Mouse (Mus musculus) embryonic facial prominence, embryonic 13.5 days (tissue): ENCODE measurements at regions not wholly inside any gene's neighbourhood (a gene's known extent, or its start where the extent isn't known, plus 50 kb on each side); places are given as distances from the start of the nearest gene placed in this dataset.

Experiments used
- ATAC-seq: fragments of 200-750 bp; cut with Nextera tagmentation; 2 replicates; pipeline ENCODE4 v1.8.0; 2017; ENCODE audit warnings: low read depth; ENCODE audit not compliant: insufficient number of reproducible peaks, insufficient read depth, low FRiP score, low TSS enrichment
- H3K27ac ChIP-seq: fragments of 300-500 bp; sonication (generic); 2 replicates; pipeline ENCODE4 v1.5.1; 2015; ENCODE audit warnings: moderate library complexity, mild to moderate bottlenecking, inconsistent platforms
- H3K27me3 ChIP-seq: fragments of 300-500 bp; sonication (generic); 2 replicates; pipeline ENCODE4 v1.6.1; 2015; ENCODE audit warnings: mild to moderate bottlenecking, inconsistent platforms
- H3K36me3 ChIP-seq: fragments of 300-500 bp; sonication (generic); 2 replicates; pipeline ENCODE4 v1.6.1; 2015; ENCODE audit warnings: mild to moderate bottlenecking, inconsistent platforms
- H3K4me1 ChIP-seq: fragments of 300-500 bp; sonication (generic); 2 replicates; pipeline ENCODE4 v1.6.1; 2015; ENCODE audit warnings: inconsistent platforms
- H3K4me2 ChIP-seq: fragments of 300-500 bp; sonication (generic); 2 replicates; pipeline ENCODE4 v1.6.1; 2015; ENCODE audit warnings: moderate library complexity, mild to moderate bottlenecking, inconsistent platforms
- H3K4me3 ChIP-seq: fragments of 300-500 bp; sonication (generic); 2 replicates; pipeline ENCODE4 v1.5.1; 2015; ENCODE audit warnings: mild to moderate bottlenecking, inconsistent platforms
- H3K9ac ChIP-seq: fragments of 300-500 bp; sonication (generic); 2 replicates; pipeline ENCODE4 v1.6.1; 2015; ENCODE audit warnings: mild to moderate bottlenecking, inconsistent platforms
- H3K9me3 ChIP-seq: fragments of 300-500 bp; sonication (generic); 2 replicates; pipeline ENCODE4 v1.6.1; 2016; ENCODE audit warnings: inconsistent platforms
- WGBS: fragments of 180-500 bp; shearing (Covaris S2); methylation state at CpG from one replicate; pipeline ENCODE4 v1.1.7; 2015; ENCODE audit warnings: mixed read lengths; 5-methylcytosine and 5-hydroxymethylcytosine counted together

DNA sequence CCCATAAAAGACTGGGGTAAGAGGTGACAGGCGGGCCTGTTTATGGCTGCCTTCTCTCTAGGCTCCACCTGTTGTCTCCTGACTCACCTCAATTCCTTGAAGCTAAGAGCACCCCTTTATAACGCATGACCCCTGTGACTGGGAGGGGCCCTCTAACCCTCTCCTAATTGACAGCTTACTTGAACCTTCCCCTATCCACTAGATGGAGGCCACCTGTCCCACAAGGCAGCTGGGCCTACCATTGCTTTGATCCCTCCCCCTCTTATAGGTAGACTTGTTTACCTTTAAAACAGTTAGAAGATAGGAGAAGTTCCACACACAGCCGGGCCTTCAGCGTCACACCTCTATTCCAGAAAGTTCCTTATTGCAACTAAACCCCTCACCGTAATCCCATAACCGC is 346.1 kb downstream of the Wdr11 start:
- no peaks in the 10 kb centered on the region for H3K9me3 ChIP-seq
- H3K4me1 ChIP-seq: 0 out of 2 replicates have a peak, but pooled peaks cover 3% of the 10 kb centered on the region
- H3K4me2 ChIP-seq: no peak overlapping the region
- H3K4me3 ChIP-seq: no peak overlapping the region
- no peaks in the 10 kb centered on the region for H3K36me3 ChIP-seq
- no peak overlapping the region for H3K9ac ChIP-seq
- no peak overlapping the region for H3K27ac ChIP-seq
- H3K27me3 ChIP-seq: no peaks in the 10 kb centered on the region
- 91% methylated on average over 6 of the region's 6 CpGs for WGBS
- ATAC-seq: no peak

DNA sequence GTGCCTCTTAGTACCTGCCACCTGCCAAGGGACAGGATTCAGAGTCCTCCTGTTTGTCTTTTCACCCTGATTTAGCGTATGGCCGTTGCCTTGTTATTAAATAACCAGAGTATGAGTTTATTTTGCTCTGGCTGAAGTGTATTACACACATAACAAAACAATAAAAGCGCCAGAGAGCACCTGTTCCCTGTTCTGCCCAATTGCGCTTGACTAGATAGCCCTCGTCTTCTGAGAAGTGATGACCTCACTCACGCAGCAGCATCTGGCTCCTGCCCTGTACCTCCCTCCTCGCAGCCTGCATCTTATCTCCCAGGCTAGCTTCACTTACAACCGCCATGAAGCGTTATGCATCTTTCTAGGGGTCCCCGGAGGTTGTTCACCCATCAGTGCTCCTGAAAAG is 346.5 kb downstream of the Wdr11 start:
- Histone ChIP-seq H3K4me3 (no peak overlapping the region), H3K27me3 (no peaks in the 10 kb centered on the region), H3K4me2 (no peak overlapping the region), H3K36me3 (no peaks in the 10 kb centered on the region), H3K9ac (no peak overlapping the region), H3K4me1 (0 out of 2 replicates have a peak, but pooled peaks cover 3% of the 10 kb centered on the region), H3K9me3 (no peaks in the 10 kb centered on the region), H3K27ac (no peak overlapping the region)
- 89% methylated on average over 10 of the region's 10 CpGs for WGBS
- no peak for ATAC-seq

- WGBS: 86% methylated on average over 5 of the region's 5 CpGs
- Histone ChIP-seq H3K27ac (no peak overlapping the region), H3K4me2 (no peak overlapping the region), H3K9ac (no peak overlapping the region), H3K4me3 (no peak overlapping the region), H3K27me3 (no peaks in the 10 kb centered on the region), H3K4me1 (peaks cover 3% of the 10 kb centered on the region; the same call in 1 of the 2 replicates), H3K9me3 (no peaks in the 10 kb centered on the region), H3K36me3 (no peaks in the 10 kb centered on the region)
- no peak for ATAC-seq
These were observed 347.6 kb downstream of the Wdr11 start for GRCm38 (mm10) chr7:129939266-129939665.

DNA sequence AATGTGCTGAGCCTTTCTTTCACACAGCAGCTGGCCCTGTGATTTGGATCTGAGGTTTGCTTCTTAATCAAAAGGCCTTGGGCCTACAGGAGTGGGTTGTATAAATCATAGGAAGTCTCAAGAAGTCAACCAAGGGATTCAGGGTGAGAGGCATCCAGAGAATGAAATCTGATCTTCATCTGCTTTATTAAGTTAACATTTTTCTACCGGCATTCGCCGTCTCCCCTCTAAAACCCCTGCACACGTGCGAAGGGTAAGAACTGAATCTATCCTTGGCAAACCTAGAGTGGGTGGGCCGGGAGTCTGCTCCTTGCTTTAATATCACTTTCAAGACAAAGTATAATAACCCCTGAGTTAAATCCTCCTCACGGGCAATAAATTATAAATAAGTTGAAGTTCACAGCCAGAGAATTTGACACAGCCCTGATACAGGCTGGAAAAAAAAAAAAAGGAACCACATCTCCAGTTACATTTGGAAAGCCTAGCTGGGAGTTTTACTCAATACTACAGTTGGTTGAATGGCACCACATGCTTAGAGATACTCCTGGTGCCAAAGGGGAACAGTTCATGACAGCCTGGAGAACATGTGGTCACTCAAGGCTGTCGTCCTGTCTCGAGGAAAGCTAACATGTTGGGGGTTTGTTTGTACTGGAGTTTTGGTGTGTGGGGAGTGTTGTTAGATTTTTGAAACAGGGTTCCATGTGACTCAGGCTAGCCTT is 349.8 kb downstream of the Wdr11 start:
- no peak overlapping the region for H3K27ac ChIP-seq
- ATAC-seq: no peak
- 20% methylated on average over 9 of the region's 9 CpGs for WGBS
- no peaks in the 10 kb centered on the region for H3K27me3 ChIP-seq
- H3K4me2 ChIP-seq: no peak overlapping the region
- no peaks in the 10 kb centered on the region for H3K9me3 ChIP-seq
- H3K9ac ChIP-seq: no peak overlapping the region
- no peak overlapping the region for H3K4me3 ChIP-seq
- no peaks in the 10 kb centered on the region for H3K36me3 ChIP-seq
- H3K4me1 ChIP-seq: peaks cover 3% of the 10 kb centered on the region; the same call in 1 of the 2 replicates

GRCm38 (mm10) chr7:129948613-129949110 is 357.0 kb downstream of the Wdr11 start:
- no peak overlapping the region for H3K4me3 ChIP-seq
- H3K9ac ChIP-seq: no peak overlapping the region
- peak overlapping the region; percentile 88 for H3K27ac ChIP-seq
- H3K36me3 ChIP-seq: no peaks in the 10 kb centered on the region
- no peaks in the 10 kb centered on the region for H3K9me3 ChIP-seq
- no peak for ATAC-seq
- peaks cover 15% of the 10 kb centered on the region for H3K4me1 ChIP-seq
- H3K27me3 ChIP-seq: no peaks in the 10 kb centered on the region
- 67% methylated on average over 8 of the region's 8 CpGs for WGBS
- no peak overlapping the region for H3K4me2 ChIP-seq

DNA sequence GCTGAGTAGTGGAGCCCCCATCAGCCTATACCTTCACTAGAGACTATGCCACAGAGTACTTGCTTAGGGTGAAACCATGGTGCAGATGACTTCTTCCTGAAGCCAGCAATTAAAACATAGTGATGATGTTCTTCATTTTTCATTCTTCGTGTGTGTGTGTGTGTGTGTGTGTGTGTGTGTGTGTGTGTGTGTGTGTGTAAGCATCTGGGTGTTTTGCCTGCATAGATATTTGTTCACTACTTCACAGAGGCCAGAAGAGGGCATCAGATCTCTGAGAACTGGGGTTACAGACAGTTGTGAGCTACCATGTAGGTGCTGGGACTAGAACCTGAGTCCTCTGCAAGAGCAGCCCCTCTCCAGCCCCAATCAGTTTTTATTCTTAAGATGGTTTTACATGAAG is 358.8 kb downstream of the Wdr11 start:
- Histone ChIP-seq H3K4me2 (no peak overlapping the region), H3K36me3 (no peaks in the 10 kb centered on the region), H3K27ac (peak overlapping the region; percentile 88), H3K4me1 (peaks cover 15% of the 10 kb centered on the region), H3K9ac (no peak overlapping the region), H3K4me3 (no peak overlapping the region), H3K27me3 (no peaks in the 10 kb centered on the region), H3K9me3 (no peaks in the 10 kb centered on the region)
- ATAC-seq: no peak
- 100% methylated on average over 1 of the region's 1 CpGs for WGBS

DNA sequence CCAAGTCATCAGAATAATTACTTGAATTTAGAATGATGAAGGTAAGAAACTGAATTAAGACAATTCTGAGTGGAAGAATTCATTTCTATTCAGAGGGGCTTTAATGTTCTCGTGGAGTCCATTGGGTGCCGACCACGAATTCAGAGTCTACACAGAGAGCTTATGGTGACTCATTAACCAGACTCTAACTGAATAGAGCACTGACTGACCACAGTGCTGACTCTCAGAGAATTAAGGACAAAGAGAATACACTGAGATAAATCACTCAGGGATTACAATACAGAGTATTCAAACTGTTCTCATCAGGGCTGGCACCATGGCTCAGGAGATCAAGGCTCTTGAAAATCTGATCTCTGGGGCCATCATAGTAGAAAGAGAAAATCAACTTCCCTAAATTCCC is 366.7 kb downstream of the Wdr11 start:
- no peaks in the 10 kb centered on the region for H3K36me3 ChIP-seq
- ATAC-seq: no peak
- no peaks in the 10 kb centered on the region for H3K9me3 ChIP-seq
- no peak overlapping the region for H3K4me3 ChIP-seq
- H3K9ac ChIP-seq: no peak overlapping the region
- no peak overlapping the region for H3K4me2 ChIP-seq
- WGBS: 83% methylated on average over 3 of the region's 3 CpGs
- no peaks in the 10 kb centered on the region for H3K27me3 ChIP-seq
- H3K27ac ChIP-seq: no peak overlapping the region
- peaks cover 19% of the 10 kb centered on the region for H3K4me1 ChIP-seq

GRCm38 (mm10) chr7:129962575-129962974 is 370.9 kb downstream of the Wdr11 start:
- H3K9me3 ChIP-seq: no peaks in the 10 kb centered on the region
- H3K9ac ChIP-seq: no peak overlapping the region
- peak overlapping the region; percentile 63 for H3K27ac ChIP-seq
- no peaks in the 10 kb centered on the region for H3K36me3 ChIP-seq
- no peak for ATAC-seq
- no peaks in the 10 kb centered on the region for H3K27me3 ChIP-seq
- peak overlapping the region; percentile 44 for H3K4me2 ChIP-seq
- peaks cover 34% of the 10 kb centered on the region for H3K4me1 ChIP-seq
- H3K4me3 ChIP-seq: no peak overlapping the region
- WGBS: 20% methylated on average over 12 of the region's 12 CpGs

DNA sequence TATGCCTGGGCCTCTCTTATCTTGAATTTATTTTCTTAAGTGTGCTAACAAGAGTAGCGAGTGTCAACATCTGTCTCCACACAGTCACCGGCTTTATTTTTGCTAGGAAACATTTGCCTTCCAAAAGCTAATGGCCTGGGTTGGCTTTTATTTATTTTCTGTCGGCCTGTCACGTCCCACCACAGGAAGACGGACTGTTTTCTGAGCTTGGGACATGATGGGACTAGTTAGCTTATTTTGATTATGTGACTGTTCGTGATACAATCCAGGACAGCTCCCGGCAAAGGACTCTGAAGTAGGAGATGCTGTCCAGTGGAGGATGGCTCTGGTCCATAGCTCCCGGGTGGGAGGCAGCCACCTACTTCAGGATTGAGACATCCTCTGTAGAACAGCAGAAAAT is 372.5 kb downstream of the Wdr11 start:
- no peak for ATAC-seq
- Histone ChIP-seq H3K9ac (no peak overlapping the region), H3K27ac (0 out of 2 replicates have a peak overlapping the region, but pooled peaks have one; percentile 23)

GRCm38 (mm10) chr7:129965281-129966051 is 373.8 kb downstream of the Wdr11 start:
- no peaks in the 10 kb centered on the region for H3K27me3 ChIP-seq
- ATAC-seq: no peak
- no peak overlapping the region; the same call in 1 of the 2 replicates for H3K27ac ChIP-seq
- H3K36me3 ChIP-seq: no peaks in the 10 kb centered on the region
- H3K9me3 ChIP-seq: no peaks in the 10 kb centered on the region
- no peak overlapping the region for H3K4me3 ChIP-seq
- WGBS: 64% methylated on average over 9 of the region's 9 CpGs
- no peak overlapping the region for H3K4me2 ChIP-seq
- no peak overlapping the region for H3K9ac ChIP-seq
- peaks cover 34% of the 10 kb centered on the region for H3K4me1 ChIP-seq

More for the DNA sequence above, 372.5 kb downstream of the Wdr11 start:
- Histone ChIP-seq H3K4me2 (no peak overlapping the region), H3K9me3 (no peaks in the 10 kb centered on the region), H3K4me1 (peaks cover 34% of the 10 kb centered on the region), H3K4me3 (no peak overlapping the region), H3K36me3 (no peaks in the 10 kb centered on the region), H3K27me3 (no peaks in the 10 kb centered on the region)
- WGBS: 62% methylated on average over 8 of the region's 8 CpGs

- no peak overlapping the region for H3K27ac ChIP-seq
- WGBS: 95% methylated on average over 2 of the region's 2 CpGs
- no peaks in the 10 kb centered on the region for H3K27me3 ChIP-seq
- ATAC-seq: no peak
- H3K4me2 ChIP-seq: no peak overlapping the region
- H3K4me3 ChIP-seq: no peak overlapping the region
- no peaks in the 10 kb centered on the region for H3K9me3 ChIP-seq
- peaks cover 25% of the 10 kb centered on the region for H3K4me1 ChIP-seq
- H3K36me3 ChIP-seq: no peaks in the 10 kb centered on the region
- no peak overlapping the region for H3K9ac ChIP-seq
These were observed 375.1 kb downstream of the Wdr11 start for GRCm38 (mm10) chr7:129966771-129967170.

DNA sequence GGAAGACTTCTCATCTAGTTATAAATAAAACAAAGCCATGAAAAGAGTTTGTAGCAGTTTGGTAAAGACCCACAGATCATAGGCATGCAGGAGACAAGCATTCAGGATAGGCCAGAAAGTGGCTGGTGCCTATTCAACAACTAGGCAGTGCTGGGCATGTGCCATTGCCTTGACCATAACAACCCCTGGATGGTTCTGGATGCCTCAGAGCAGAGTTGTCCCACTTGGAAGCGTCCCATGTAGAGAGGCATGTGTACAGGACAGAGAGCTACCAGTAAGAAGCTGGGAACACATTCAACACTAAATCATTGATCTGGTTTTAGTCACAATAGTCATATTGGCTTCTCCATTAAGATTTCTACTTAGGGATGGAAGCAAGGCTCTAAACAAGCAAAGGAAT is 378.5 kb downstream of the Wdr11 start:
- 97% methylated on average over 1 of the region's 1 CpGs for WGBS
- no peaks in the 10 kb centered on the region for H3K36me3 ChIP-seq
- no peaks in the 10 kb centered on the region for H3K9me3 ChIP-seq
- H3K4me3 ChIP-seq: no peak overlapping the region
- H3K4me2 ChIP-seq: no peak overlapping the region
- H3K27ac ChIP-seq: no peak overlapping the region
- H3K27me3 ChIP-seq: no peaks in the 10 kb centered on the region
- peaks cover 14% of the 10 kb centered on the region for H3K4me1 ChIP-seq
- H3K9ac ChIP-seq: no peak overlapping the region
- no peak for ATAC-seq
